Mouse (Mus musculus): ENCODE measurements around the gene Sik2.

Sik2 gene

GRCm38 (mm10) chr9:51008841-51009655 lies at the start of gene Sik2:
TSS of gene Sik2 (minus strand) at chr9:51009073.
- peak; percentile 85 for DNase-seq (ENCODE audit: low read depth, low spot score)

GRCm38 (mm10) chr9:51056360-51057324 lies 47.8 kb upstream of the Sik2 start:
- DNase-seq (ENCODE audit: low read depth, low spot score) = peak; percentile 72

GRCm38 (mm10) chr9:51052180-51052579 lies 43.3 kb upstream of the Sik2 start:
- peak; percentile 77 for DNase-seq (ENCODE audit: low read depth, low spot score)

GRCm38 (mm10) chr9:51042136-51042535 lies 33.3 kb upstream of the Sik2 start:
- peak; percentile 86 for DNase-seq (ENCODE audit: low read depth, low spot score)

GRCm38 (mm10) chr9:51041491-51041980 lies 32.7 kb upstream of the Sik2 start:
- DNase-seq (ENCODE audit: low read depth, low spot score) = no peak

- no peak for DNase-seq (ENCODE audit: low read depth, low spot score)
These were observed 24.1 kb upstream of the Sik2 start for GRCm38 (mm10) chr9:51032785-51033529.

GRCm38 (mm10) chr9:51032291-51032690 lies 23.4 kb upstream of the Sik2 start:
- DNase-seq (ENCODE audit: low read depth, low spot score) = no peak

- no peak for DNase-seq (ENCODE audit: low read depth, low spot score)
These were observed 22.7 kb upstream of the Sik2 start for GRCm38 (mm10) chr9:51031603-51032002.

- DNase-seq (ENCODE audit: low read depth, low spot score) = no peak
These were observed 21.3 kb upstream of the Sik2 start for GRCm38 (mm10) chr9:51030147-51030546.

- peak; percentile 37 for DNase-seq (ENCODE audit: low read depth, low spot score)
These were observed 18.1 kb upstream of the Sik2 start for GRCm38 (mm10) chr9:51026952-51027351.

- no peak for DNase-seq (ENCODE audit: low read depth, low spot score)
These were observed 12.4 kb upstream of the Sik2 start for GRCm38 (mm10) chr9:51021123-51021795.

GRCm38 (mm10) chr9:51020351-51020750 lies 11.5 kb upstream of the Sik2 start:
- no peak for DNase-seq (ENCODE audit: low read depth, low spot score)

- DNase-seq (ENCODE audit: low read depth, low spot score) = no peak
These were observed 10.8 kb upstream of the Sik2 start for GRCm38 (mm10) chr9:51019670-51020069.

- DNase-seq (ENCODE audit: low read depth, low spot score) = peak; percentile 85
These were observed 6.9 kb upstream of the Sik2 start for GRCm38 (mm10) chr9:51015732-51016131.

- no peak for DNase-seq (ENCODE audit: low read depth, low spot score)
These were observed 4.8 kb upstream of the Sik2 start for GRCm38 (mm10) chr9:51013644-51014043.

GRCm38 (mm10) chr9:51009656-51009950 lies 730 bp upstream of the Sik2 start:
- DNase-seq (ENCODE audit: low read depth, low spot score) = no peak

GRCm38 (mm10) chr9:51008068-51008840 lies 619 bp downstream of the Sik2 start:
- peak; percentile 47 for DNase-seq (ENCODE audit: low read depth, low spot score)

GRCm38 (mm10) chr9:51007726-51008067 lies 1.2 kb downstream of the Sik2 start:
- DNase-seq (ENCODE audit: low read depth, low spot score) = no peak

GRCm38 (mm10) chr9:51006846-51007245 lies 2.0 kb downstream of the Sik2 start:
- DNase-seq (ENCODE audit: low read depth, low spot score) = peak; percentile 85

- no peak for DNase-seq (ENCODE audit: low read depth, low spot score)
These were observed 4.8 kb downstream of the Sik2 start for GRCm38 (mm10) chr9:51004062-51004461.
